Mouse (Mus musculus) liver, adult 2 months (tissue): Measurements from ENCODE around the gene Cfap126.

ENCODE experiments used
- CTCF ChIP-seq: fragments of 200-500 bp; IDR thresholded peaks from 2 replicates; pipeline ENCODE4 v1.5.1; 2011; ENCODE audit warnings: low read depth, low read length, control low read depth
- POLR2A ChIP-seq: fragments of 200-500 bp; IDR thresholded peaks from 2 replicates; pipeline ENCODE4 v1.6.1; 2011; ENCODE audit warnings: low read length, control low read depth; ENCODE audit not compliant: insufficient read depth; ENCODE audit errors: extremely low read depth

GRCm38 (mm10) chr1:171111781-171112575, 1.7 kb upstream of the Cfap126 start:
- TF ChIP-seq CTCF: no peak
- TF ChIP-seq POLR2A: no peak
